Mouse (Mus musculus) stomach, embryonic 14.5 days (tissue): ENCODE results near the gene Wdr19. TPM values are rescaled to one million over a fixed set of nuclear protein-coding genes. Genes with fewer than 3 reads are reported as not detected.
"Not testable (repeated sequence)": the region's sequence is repeated elsewhere in the genome, so short reads cannot be mapped to it uniquely, and the experiment has no call there.

Experiments used
- ATAC-seq: fragments of 200-750 bp; cut with Nextera tagmentation; 2 replicates; pipeline ENCODE4 v1.8.0; 2017; ENCODE audit warnings: low read depth, moderate TSS enrichment; ENCODE audit not compliant: insufficient number of reproducible peaks, insufficient read depth, low FRiP score
- H3K27ac ChIP-seq: fragments of 300-500 bp; sonication (generic); 2 replicates; pipeline ENCODE4 v1.5.1; 2014; ENCODE audit warnings: mild to moderate bottlenecking, low read length, moderate library complexity, mixed read lengths
- H3K27me3 ChIP-seq: fragments of 300-500 bp; sonication (generic); 2 replicates; pipeline ENCODE4 v1.6.1; 2014; ENCODE audit warnings: low read length, control low read depth, mixed read lengths; ENCODE audit not compliant: control insufficient read depth, insufficient read depth
- H3K36me3 ChIP-seq: fragments of 300-500 bp; sonication (generic); 2 replicates; pipeline ENCODE4 v1.6.1; 2014; ENCODE audit warnings: mild to moderate bottlenecking, control low read depth, low read length, moderate library complexity, mixed read lengths; ENCODE audit not compliant: control insufficient read depth, insufficient read depth
- H3K4me1 ChIP-seq: fragments of 300-500 bp; sonication (generic); 2 replicates; pipeline ENCODE4 v1.6.1; 2014; ENCODE audit warnings: low read length, control low read depth, mixed read lengths; ENCODE audit not compliant: control insufficient read depth, insufficient read depth
- H3K4me2 ChIP-seq: fragments of 300-500 bp; sonication (generic); replicated peaks from 2 replicates; pipeline ENCODE4 v1.6.1; 2014; ENCODE audit warnings: low read depth, low read length, control low read depth
- H3K4me3 ChIP-seq: fragments of 300-500 bp; sonication (generic); 2 replicates; pipeline ENCODE4 v1.5.1; 2014; ENCODE audit warnings: low read depth, low read length, control low read depth
- H3K9ac ChIP-seq: fragments of 300-500 bp; sonication (generic); replicated peaks from 2 replicates; pipeline ENCODE4 v1.6.1; 2014; ENCODE audit warnings: low read depth, mild to moderate bottlenecking, control low read depth, low read length, moderate library complexity, mixed read lengths
- H3K9me3 ChIP-seq: fragments of 300-500 bp; sonication (generic); 2 replicates; pipeline ENCODE4 v1.6.1; 2016; ENCODE audit warnings: low read depth, low read length, control low read depth; ENCODE audit not compliant: control insufficient read depth
- WGBS: fragments of 180-500 bp; shearing (Covaris S2); extraction: QIAGEN DNeasy Blood & Tissue Kit; methylation state at CpG from one replicate; pipeline ENCODE4 v1.1.7; 2014; 5-methylcytosine and 5-hydroxymethylcytosine counted together
- polyA plus RNA-seq: library from polyadenylated mRNA; unstranded; fragments of >200 nt; fragmentation: Nextera tagmentation; extraction: Ambion mirVana; gene quantifications from 2 replicates; pipeline ENCODE4 v1.2.1, GENCODE M21; 2014

The Wdr19 gene
- polyA plus RNA-seq, 1 experiment from 2014 or later, result 10.6 TPM

DNA sequence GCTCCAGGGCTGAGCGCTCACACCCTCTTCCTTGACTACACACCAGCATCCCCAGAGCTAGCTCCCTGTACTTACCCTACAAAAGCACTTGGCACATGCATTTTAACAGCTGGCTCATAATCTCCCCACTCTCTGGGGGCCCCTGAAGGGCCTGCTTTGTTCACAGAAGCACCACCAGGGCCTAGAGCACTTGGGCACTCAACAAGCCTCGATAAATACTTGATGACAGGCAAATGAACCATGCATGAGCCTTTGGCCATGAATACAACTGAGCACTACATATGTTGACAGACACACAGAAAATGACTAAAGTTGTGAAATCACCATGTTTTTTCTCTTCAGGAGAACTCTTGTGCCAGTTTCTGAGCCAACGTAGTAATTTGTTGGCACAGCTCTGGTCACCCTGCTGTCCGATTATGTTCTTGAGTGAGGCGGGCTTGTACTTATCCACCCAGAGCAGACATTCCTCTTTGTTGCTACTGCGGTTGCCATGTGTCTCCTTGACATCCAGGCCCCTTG, 79.7 kb downstream of the Wdr19 start:
- 91% methylated on average over 6 of the region's 6 CpGs for WGBS
- Histone ChIP-seq H3K9ac (no peak overlapping the region), H3K4me3 (no peak overlapping the region), H3K27ac (no peak overlapping the region), H3K4me1 (no peaks in the 10 kb centered on the region), H3K27me3 (no peaks in the 10 kb centered on the region), H3K36me3 (peaks cover 44% of the 10 kb centered on the region), H3K9me3 (no peaks in the 10 kb centered on the region), H3K4me2 (no peak overlapping the region)
- ATAC-seq, result no peak

- peaks cover 47% of the 10 kb centered on the region for H3K36me3 ChIP-seq
- no peaks in the 10 kb centered on the region for H3K4me1 ChIP-seq
- 95% methylated on average over 3 of the region's 3 CpGs for WGBS
- H3K9ac ChIP-seq, result no peak overlapping the region
- H3K27ac ChIP-seq, result no peak overlapping the region
- H3K4me3 ChIP-seq, result no peak overlapping the region
- no peak overlapping the region for H3K4me2 ChIP-seq
- no peaks in the 10 kb centered on the region for H3K9me3 ChIP-seq
- ATAC-seq, result no peak
- H3K27me3 ChIP-seq, result no peaks in the 10 kb centered on the region
Measured at GRCm38 (mm10) chr5:65281216-65281615, 81.7 kb downstream of the Wdr19 start.

DNA sequence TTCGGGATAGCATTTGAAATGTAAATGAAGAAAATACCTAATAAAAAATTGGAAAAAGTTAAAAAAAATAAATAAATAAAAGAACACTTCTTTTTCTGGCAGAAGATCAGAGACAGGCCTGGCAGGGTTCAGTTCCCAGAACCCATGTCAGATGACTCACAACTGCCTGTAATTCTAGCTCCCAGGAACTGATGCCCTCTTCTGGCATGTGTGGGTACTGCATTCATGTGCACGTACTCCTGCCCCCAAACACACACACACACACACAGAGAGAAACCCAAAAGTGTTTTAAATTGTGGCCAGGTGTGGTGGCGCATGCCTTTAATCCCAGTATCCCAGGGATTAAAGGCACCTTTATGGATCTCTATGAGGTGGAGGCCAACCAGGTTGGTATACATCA, 84.7 kb downstream of the Wdr19 start:
- Histone ChIP-seq H3K4me2 (no peak overlapping the region), H3K9me3 (no peaks in the 10 kb centered on the region), H3K36me3 (peaks cover 49% of the 10 kb centered on the region), H3K4me1 (no peaks in the 10 kb centered on the region), H3K27ac (no peak overlapping the region), H3K27me3 (no peaks in the 10 kb centered on the region), H3K4me3 (no peak overlapping the region), H3K9ac (no peak overlapping the region)
- no peak for ATAC-seq
- WGBS, result 96% methylated on average over 3 of the region's 3 CpGs

GRCm38 (mm10) chr5:65287751-65288701, 88.5 kb downstream of the Wdr19 start:
- ATAC-seq, result no peak
- WGBS, result 91% methylated on average over 24 of the region's 24 CpGs
- Histone ChIP-seq H3K9ac (no peak overlapping the region), H3K27me3 (no peaks in the 10 kb centered on the region), H3K27ac (no peak overlapping the region), H3K4me2 (no peak overlapping the region), H3K9me3 (no peaks in the 10 kb centered on the region), H3K36me3 (peaks cover 55% of the 10 kb centered on the region), H3K4me1 (no peaks in the 10 kb centered on the region), H3K4me3 (no peak overlapping the region)

- peaks cover 59% of the 10 kb centered on the region for H3K36me3 ChIP-seq
- not testable (repeated sequence) for H3K4me2 ChIP-seq, ATAC-seq, H3K4me3 ChIP-seq, H3K27me3 ChIP-seq, H3K27ac ChIP-seq, H3K9ac ChIP-seq, H3K9me3 ChIP-seq, H3K4me1 ChIP-seq
- WGBS, result 85% methylated on average over 8 of the region's 8 CpGs
Measured at GRCm38 (mm10) chr5:65289009-65289408, 89.5 kb downstream of the Wdr19 start.

DNA sequence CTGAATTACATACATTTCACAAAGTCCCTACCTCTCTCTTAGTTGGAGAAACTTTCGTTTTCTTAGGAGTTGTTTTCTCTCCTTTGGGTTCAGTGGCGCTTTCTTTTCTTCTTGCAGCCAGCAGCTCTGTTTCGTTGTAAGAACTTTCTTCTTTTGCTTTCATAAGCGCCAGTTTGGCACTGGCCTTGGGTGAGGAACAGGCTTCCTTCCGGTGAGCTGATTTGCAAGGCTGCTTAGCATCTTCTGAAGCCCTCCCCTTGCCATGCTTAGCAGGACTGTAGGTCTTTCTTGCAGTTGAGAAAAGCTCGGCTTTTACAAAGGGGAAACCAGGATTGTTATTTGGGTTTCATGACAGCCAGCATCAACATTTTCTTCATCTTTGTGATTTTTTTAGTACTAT, 94.1 kb downstream of the Wdr19 start:
- no peaks in the 10 kb centered on the region for H3K9me3 ChIP-seq
- H3K9ac ChIP-seq, result no peak overlapping the region
- no peak overlapping the region for H3K27ac ChIP-seq
- no peak for ATAC-seq
- no peak overlapping the region for H3K4me3 ChIP-seq
- H3K4me2 ChIP-seq, result no peak overlapping the region
- no peaks in the 10 kb centered on the region for H3K4me1 ChIP-seq
- H3K36me3 ChIP-seq, result peaks cover 41% of the 10 kb centered on the region
- no peaks in the 10 kb centered on the region for H3K27me3 ChIP-seq
- WGBS, result 84% methylated on average over 6 of the region's 6 CpGs

DNA sequence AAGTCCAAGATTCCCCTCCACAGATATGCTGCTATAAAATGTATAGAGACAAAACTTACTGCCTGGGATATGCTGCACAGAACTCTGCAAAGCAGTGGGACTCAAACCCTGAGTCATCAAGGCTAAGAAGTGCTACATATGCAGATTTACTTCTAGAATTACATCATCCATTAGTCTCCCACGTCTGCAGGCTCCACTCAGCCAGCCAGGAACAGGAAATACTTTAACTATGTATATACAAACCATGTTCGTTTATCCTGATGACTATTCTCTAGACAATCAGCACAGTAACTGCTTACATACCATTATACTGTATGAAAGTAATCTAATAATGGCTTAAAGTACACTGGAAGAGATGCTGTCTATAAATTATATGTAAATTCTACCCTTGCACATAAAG, 94.8 kb downstream of the Wdr19 start:
- Histone ChIP-seq H3K4me1 (no peaks in the 10 kb centered on the region), H3K27ac (no peak overlapping the region; the same call in 1 of the 2 replicates), H3K36me3 (peaks cover 39% of the 10 kb centered on the region), H3K9ac (no peak overlapping the region), H3K27me3 (no peaks in the 10 kb centered on the region), H3K4me2 (no peak overlapping the region), H3K9me3 (no peaks in the 10 kb centered on the region), H3K4me3 (no peak overlapping the region)
- 29% methylated on average over 2 of the region's 2 CpGs for WGBS
- no peak for ATAC-seq

DNA sequence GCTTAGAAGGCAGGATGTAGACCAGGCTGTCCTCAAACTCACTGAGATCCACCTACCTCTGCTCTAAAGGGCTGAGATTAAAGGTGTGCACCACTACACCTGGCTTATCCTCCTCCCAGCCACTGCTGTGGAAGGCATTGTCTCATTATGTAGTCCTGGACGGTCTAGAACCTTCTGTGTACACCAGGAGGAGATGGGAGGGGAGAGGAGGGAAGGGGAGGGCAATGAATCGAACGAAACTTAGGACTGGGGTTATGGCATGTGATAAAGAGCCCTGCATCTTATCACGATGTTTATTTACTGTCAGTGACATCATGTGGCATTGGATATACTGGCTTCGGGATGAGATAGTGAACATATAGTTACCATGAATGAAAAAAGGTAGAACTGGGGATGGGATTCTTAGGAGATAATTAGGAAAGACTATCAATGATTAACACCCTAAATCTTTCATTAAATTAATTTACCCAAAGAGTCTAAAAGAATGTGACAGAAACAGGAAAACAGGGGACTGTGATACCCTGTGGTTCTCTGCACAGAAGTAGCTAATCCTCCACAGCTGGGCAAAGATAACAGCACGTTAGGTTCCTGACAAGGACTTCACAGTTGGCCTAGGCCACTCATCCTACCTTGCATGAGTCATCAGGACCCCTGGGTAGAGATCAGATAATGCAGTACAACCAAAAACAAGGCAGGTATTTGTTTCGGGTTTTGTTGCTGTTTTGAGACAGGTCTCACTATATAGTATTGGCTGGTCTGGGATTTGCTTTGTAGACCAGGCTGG, 98.9 kb downstream of the Wdr19 start:
- H3K36me3 ChIP-seq, result peaks cover 32% of the 10 kb centered on the region
- H3K4me3 ChIP-seq, result no peak overlapping the region
- ATAC-seq, result no peak
- H3K4me2 ChIP-seq, result no peak overlapping the region
- H3K27ac ChIP-seq, result no peak overlapping the region
- 78% methylated on average over 7 of the region's 7 CpGs for WGBS
- no peaks in the 10 kb centered on the region for H3K9me3 ChIP-seq
- no peaks in the 10 kb centered on the region for H3K27me3 ChIP-seq
- no peaks in the 10 kb centered on the region for H3K4me1 ChIP-seq
- no peak overlapping the region for H3K9ac ChIP-seq
